Mouse (Mus musculus) embryo, embryonic 10 days (tissue): ENCODE measurements around the gene Fam222a.

ENCODE experiments used
- DNase-seq: peaks from one replicate; pipeline ENCODE4 v3.0.0-alpha.2; 2015; ENCODE audit warnings: low spot score

The Fam222a gene

DNA sequence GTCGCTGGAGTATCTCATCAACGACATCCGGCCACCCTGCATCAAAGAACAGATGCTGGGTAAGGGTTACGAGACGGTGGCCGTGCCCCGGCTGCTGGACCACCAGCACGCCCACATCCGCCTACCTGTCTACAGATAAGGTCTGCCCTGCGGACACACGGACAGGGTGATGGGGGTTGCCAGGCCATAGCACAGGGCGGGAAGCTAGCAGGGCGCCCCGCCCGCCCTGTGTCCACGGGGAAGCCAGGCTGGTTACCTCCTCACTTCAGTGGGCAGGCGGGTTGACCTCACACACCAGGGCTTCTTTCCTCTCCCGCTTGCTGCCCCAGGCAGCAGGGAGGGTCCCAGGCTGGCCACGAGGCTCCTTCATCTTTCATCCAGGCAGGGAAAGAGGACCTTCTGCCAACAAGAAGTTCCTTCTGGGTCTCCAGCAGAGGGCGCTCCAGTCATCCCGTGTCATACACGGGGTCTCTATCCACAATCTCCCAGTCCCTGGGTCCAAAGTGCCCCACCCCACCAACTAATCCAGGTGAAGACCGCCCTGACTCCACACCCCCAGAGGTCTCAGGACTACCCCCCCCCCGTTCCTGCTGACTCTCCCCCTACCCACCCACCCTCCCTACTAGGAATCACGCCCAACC lies 44.3 kb downstream of the Fam222a start:
- peak; percentile 70 for DNase-seq

DNA sequence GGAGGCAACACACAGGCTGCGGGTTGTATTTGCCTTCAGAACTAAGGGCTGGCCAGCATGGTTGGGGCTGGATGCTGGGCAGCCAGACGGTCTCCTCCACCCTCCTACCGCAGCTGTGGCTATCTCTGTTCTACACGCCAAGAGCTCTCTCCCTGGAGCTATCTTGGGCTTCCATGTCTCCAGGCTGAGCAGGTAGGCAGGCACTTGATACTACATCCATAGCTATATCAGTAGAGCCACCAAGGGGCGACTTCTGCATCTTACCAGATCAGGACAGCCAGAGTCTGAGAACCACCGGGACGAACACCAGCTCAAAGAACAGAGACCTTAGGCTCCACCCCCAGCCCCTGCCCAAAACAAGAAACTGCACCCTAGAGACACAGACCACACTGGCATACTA lies 47.0 kb downstream of the Fam222a start:
- no peak for DNase-seq

GRCm38 (mm10) chr5:114616336-114617061 lies 48.7 kb downstream of the Fam222a start:
- DNase-seq: no peak

DNA sequence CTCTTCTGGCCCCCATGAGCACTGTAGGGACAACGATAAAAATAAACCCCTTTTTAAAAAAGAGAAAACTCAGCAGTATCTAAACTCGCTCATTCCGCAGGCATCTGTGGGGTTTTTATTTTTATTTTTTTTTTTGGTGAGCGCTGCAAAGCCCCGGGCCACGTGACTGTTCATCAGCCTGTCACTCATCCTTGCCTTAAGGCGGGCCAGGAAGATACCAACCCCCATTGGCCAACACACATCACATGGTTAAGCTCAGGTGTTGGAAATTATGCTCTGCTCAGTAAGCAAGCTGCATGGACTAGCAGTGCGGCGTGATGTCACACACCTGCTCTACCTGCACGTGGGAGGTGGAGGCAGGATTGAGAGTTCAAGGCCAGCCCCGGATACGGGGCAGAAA lies 50.0 kb downstream of the Fam222a start:
- DNase-seq: no peak

DNA sequence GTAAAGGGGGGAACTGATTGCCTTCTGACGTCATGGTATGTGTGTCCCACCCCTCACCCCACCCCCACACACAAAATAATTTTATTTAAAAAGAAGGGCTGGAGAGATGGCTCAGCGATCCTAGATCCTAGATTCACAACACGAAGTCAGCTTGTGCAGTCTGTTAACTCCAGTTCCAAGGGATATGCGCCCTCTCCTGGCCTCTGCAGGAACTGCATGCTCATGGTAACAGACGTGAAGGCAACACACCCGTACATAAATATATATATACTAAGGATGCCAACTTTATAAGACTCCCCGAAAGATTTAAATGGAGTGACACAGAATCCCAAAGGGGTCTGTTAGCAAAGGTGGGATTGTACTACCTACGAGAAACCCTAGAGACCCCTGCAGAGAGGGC lies 51.0 kb downstream of the Fam222a start:
- DNase-seq: peak; percentile 92

DNA sequence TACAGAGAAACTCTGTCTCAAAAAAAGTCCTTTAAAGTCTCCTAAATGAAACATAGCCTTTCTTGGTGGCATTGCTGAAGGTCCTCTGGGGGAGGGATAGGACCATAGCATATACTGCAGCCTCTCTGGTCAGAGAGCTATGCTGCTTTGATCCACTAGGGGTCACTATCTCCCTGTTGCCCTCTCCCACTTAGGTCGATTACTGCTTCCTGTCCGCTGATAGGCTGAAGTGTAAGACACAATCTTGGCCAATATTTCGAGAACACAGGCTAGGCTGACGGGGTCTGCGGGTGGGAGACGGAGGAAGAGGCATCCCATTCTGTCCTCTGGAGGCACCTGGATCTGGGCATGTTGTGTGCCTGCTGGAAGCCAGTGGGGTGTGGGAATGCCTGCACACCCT lies 52.5 kb downstream of the Fam222a start:
- DNase-seq: peak; percentile 36

DNA sequence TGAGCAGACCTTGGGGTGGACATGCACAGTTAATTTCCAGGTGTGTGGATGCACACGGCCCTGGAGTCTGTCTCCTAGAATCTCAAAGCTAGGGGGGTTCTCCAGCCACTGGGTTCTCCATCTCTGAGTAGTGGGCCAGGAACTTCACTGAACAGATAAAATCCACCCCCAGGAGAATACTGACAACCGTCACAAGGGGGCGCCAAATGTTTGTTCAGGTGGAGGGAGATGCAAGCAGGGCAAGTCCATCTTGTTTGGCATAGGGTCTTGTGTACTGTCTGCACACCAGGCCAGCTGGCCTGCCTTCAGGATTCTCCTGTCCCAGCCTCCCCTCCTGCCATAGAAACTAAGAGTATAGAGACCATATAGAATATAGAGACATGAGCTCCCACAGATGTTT lies 57.8 kb downstream of the Fam222a start:
- DNase-seq: peak; percentile 74

DNA sequence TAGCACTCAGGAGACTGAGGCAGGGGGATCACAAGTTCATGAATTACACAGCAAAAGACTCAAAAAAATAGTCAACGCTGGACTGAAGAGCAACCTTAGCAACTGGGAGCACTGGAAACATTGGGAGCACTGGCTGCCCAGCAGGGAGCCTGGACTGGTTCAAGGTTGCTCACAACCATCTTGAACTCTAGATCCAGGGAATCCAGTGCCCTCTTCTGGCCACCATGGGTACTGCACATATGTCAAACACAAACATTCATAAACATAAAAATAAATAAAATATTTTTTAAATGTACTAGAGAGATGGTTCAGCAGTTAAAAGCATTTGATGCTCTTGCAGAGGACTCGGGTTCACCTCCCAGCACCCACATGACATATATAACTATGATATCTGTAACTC lies 63.5 kb downstream of the Fam222a start:
- no peak for DNase-seq

- no peak for DNase-seq
Measured at GRCm38 (mm10) chr5:114636091-114636490, 68.3 kb downstream of the Fam222a start.

- peak; percentile 94 for DNase-seq
Measured at GRCm38 (mm10) chr5:114638769-114639644, 71.2 kb downstream of the Fam222a start.

DNA sequence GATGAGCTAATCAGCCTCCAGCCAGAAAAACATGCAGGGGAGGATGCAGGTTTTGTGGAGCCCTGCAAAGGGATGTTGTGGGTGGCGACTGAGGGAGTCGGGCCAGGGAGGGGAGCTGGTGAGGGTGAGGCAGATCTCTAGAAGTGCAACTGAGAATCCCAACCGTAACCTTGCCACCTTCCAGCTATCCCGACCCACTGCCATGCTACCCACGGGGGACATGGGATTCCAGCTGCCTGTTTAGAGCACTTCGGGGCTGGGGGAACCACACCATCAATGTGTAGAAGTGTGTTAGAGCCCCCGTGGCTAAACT lies 71.8 kb downstream of the Fam222a start:
- DNase-seq: no peak

- DNase-seq: no peak
Measured at GRCm38 (mm10) chr5:114640809-114641208, 73.0 kb downstream of the Fam222a start.

- no peak for DNase-seq
Measured at GRCm38 (mm10) chr5:114644918-114645317, 77.1 kb downstream of the Fam222a start.

DNA sequence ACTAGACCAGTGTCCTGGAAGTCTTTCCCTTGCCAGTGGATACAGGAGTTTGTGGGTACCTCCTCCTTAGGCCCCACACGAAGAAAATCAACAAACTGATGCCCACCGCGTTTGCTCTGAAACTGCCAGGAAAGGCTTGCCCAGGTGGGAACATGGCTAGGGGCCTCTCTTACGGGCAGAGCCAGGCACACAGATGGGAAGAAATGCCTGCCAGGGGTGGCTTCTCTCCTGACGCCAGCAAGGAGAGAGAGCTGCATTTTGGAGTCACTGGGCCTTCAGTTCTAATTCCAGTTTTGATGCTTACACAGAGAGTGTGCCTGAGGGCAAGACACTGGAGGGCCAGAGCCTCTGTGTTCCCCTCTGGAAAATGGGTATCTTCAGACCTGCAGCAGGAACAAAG lies 78.1 kb downstream of the Fam222a start:
- no peak for DNase-seq

DNA sequence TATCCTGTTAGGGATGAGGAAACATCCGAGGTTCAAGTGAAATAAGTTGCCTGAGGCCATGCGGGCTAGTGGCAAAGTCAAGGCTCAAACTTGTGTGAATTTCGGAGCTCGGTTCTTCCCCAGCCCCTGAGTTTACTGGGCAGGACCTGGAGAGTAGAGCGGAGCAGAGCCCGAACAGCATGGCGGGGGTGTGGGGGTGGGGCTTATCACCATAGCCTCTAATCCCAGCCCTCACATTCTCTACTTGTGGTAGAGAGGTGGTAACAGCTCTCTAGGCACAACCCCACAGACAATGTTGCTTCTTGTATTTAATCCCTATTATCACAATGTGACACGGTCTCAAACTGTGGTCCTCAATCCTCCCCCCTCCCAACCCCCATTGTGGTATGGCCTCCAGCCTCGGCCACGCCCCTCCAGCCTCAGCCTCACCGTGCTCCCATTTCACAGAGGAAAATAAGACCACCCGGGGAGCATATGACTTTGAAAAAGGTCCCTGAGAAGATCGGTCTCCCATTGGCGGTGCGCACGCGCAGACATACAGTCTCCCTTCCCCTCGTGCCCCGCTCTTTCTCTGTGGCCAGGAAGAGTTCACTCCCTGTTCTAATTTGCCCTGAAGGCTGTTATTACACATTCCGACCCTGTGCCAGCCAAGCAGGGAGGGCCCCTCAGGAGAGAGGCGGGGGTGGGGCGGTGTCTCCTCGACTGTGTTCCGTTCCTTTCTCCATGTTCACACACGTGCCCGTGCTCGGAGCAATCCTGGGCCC lies 79.6 kb downstream of the Fam222a start:
- peak; percentile 76 for DNase-seq

DNA sequence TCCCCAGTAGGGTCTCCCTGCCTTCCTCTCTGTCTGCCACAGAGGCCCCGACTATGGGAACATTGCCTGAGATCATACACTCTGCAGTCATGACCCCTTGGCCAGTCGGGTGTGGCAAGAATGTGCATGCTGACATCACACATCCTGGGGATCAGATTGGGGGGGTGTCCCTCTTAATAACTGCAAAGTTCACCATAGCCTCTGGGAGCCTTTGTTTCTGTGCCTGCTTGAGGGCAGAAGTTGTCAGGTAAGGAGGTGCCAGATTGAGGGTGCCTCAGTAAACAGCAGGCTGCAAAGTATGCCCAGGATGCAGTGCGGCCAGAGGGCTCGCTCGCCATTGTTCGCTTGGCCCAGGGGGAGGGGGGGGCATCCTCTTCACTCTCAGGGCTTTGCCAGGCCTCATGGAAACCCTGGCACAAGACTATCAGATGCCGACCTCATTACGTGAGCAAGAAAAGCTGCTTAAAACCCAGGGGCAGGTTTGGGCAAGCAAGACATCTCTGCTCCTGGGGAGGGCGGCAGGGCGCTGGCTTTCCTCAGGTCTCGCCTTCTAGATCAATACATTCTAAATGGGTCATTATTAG lies 81.0 kb downstream of the Fam222a start:
- no peak for DNase-seq

DNA sequence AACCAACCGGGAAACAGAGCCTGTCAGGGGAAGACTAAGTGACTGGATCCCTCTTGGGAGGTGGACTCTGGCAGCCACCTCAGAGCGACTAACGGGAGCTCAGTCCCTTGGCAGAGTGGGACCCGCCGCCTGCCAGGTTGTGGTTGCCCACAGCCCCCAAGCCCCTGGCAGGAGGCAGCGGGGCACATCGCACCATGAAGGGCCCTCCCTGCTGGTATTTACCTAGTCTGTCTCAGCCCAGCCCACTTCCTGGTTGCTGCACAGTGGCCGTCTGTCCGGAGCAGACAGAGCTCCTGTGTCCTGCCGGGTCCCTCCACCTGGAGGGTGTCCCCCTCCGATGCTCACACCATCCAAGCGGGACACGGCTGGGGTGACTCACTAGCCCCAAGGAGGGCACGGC lies 83.2 kb downstream of the Fam222a start:
- no peak for DNase-seq

DNA sequence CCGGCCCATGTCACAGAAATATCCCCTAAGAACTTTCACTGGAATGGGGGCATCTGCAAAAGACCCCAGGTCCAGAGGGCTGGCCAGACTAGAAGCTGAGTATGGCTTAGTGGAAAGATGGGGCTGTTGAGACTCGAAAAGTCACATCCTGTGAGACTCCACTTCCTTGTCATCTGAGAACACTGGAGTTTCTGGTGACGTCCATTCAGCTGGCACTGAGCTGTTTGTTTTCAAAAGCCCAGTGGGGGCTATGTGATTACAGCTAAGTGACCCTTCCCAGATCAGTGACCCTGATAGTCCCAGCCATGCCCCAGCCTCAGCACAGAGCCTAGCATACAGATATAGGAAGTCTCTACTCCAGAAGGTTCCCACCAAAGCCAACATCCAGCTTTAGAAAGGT lies 83.6 kb downstream of the Fam222a start:
- DNase-seq: peak; percentile 50

GRCm38 (mm10) chr5:114653656-114654437 lies 86.0 kb downstream of the Fam222a start:
- no peak for DNase-seq

DNA sequence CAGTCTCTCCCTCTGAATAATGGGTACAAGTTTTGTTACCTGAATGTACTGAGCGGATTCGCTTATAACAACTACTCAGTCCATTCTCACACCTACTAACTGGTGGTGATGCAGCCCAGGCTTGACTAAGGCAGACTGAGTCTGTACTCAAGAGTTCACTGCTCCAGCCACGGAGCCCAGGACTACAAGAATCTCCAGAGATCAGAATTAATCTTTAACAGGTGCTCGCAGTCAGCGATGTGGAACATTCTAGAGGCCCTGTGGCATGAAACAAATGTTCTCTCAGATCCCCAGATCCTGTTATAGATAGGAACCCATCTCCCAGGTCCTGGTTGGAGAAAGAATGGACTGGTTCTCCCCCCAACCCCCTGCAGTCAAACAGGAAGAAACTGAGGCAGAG lies 87.9 kb downstream of the Fam222a start:
- DNase-seq: no peak

GRCm38 (mm10) chr5:114656305-114656704 lies 88.5 kb downstream of the Fam222a start:
- DNase-seq: no peak
